Mouse (Mus musculus): ENCODE measurements around the gene Etfa. TPM values are rescaled to one million over a fixed set of nuclear protein-coding genes. Genes with fewer than 3 reads are reported as not detected.

Gene Etfa
- 10 to 100 TPM; 36.5 to 43.5 TPM for total RNA-seq (2021)
- long read RNA-seq, experiment 1, transcript Etfa-201 (12 exons, 1,392 nt): major isoform, 25 of 27 reads
- long read RNA-seq, experiment 1, partial matches to known transcripts: 1 of 27 reads
- long read RNA-seq, experiment 1, other reads (novel, unspliced or antisense): 1 of 27 reads
- long read RNA-seq, experiment 2, transcript Etfa-201 (12 exons, 1,392 nt): major isoform, 19 of 28 reads
- long read RNA-seq, experiment 2, partial matches to known transcripts: 2 of 28 reads
- long read RNA-seq, experiment 2, other reads (novel, unspliced or antisense): 7 of 28 reads

- intact Hi-C loops (cut with DNase I): no loop called here
- H3K27ac ChIP-seq: peak within 1 kb of the TSS; percentile 93
- DNase-seq (ENCODE audit: extremely low spot score in 1 of 2, low spot score in 2 of 2): peak; percentile 90 to 93
- peak within 1 kb of the TSS; percentile 92 for H3K4me3 ChIP-seq
- no peak for TF ChIP-seq CTCF (IDR thresholded peaks at IDR 0.05)
These were observed at the start of gene Etfa for GRCm38 (mm10) chr9:55512027-55512543. TSS of gene Etfa (minus strand) at chr9:55512243.

GRCm38 (mm10) chr9:55560960-55561359, 48.9 kb upstream of the Etfa start:
- DNase-seq (ENCODE audit: extremely low spot score in 1 of 2, low spot score in 2 of 2): no peak
- no peak overlapping the region for H3K27ac ChIP-seq
- TF ChIP-seq CTCF (IDR thresholded peaks at IDR 0.05): no peak
- H3K4me3 ChIP-seq: no peak overlapping the region
- intact Hi-C loops (cut with DNase I): no loop called here

- intact Hi-C loops (cut with DNase I): no loop called here
- no peak overlapping the region for H3K27ac ChIP-seq
- H3K4me3 ChIP-seq: no peak overlapping the region
- TF ChIP-seq CTCF (IDR thresholded peaks at IDR 0.05): no peak
- DNase-seq (ENCODE audit: extremely low spot score in 1 of 2, low spot score in 2 of 2): no peak
These were observed 42.9 kb upstream of the Etfa start for GRCm38 (mm10) chr9:55554986-55555385.

- DNase-seq (ENCODE audit: extremely low spot score in 1 of 2, low spot score in 2 of 2): no peak
- TF ChIP-seq CTCF (IDR thresholded peaks at IDR 0.05): no peak; the same call in 1 of the 2 replicates
- H3K4me3 ChIP-seq: no peak overlapping the region
- H3K27ac ChIP-seq: no peak overlapping the region
- intact Hi-C loops (cut with DNase I): loop anchor here (10.0 kb wide), 1 partner anchor 225 kb away; the partner anchor contains the start of genes Nrg4 and Tmem266
These were observed 37.4 kb upstream of the Etfa start for GRCm38 (mm10) chr9:55549302-55549890.

- DNase-seq (ENCODE audit: extremely low spot score in 1 of 2, low spot score in 2 of 2): no peak
- intact Hi-C loops (cut with DNase I): loop anchor here (10.0 kb wide), 1 partner anchor 224 kb away; the partner anchor contains the start of genes Nrg4 and Tmem266
- Histone ChIP-seq H3K27ac (no peak overlapping the region), H3K4me3 (no peak overlapping the region)
- TF ChIP-seq CTCF (IDR thresholded peaks at IDR 0.05): no peak
These were observed 36.8 kb upstream of the Etfa start for GRCm38 (mm10) chr9:55548871-55549270.

- TF ChIP-seq CTCF (IDR thresholded peaks at IDR 0.05): no peak
- Histone ChIP-seq H3K27ac (no peak overlapping the region), H3K4me3 (no peak overlapping the region)
- DNase-seq (ENCODE audit: extremely low spot score in 1 of 2, low spot score in 2 of 2): no peak
- intact Hi-C loops (cut with DNase I): loop anchor here (10.0 kb wide), 1 partner anchor 222 kb away; the partner anchor contains the start of genes Nrg4 and Tmem266
These were observed 34.4 kb upstream of the Etfa start for GRCm38 (mm10) chr9:55546176-55547010.

GRCm38 (mm10) chr9:55545556-55546175, 33.6 kb upstream of the Etfa start:
- intact Hi-C loops (cut with DNase I): loop anchor here (10.0 kb wide), 1 partner anchor 221 kb away; the partner anchor contains the start of genes Nrg4 and Tmem266
- DNase-seq (ENCODE audit: extremely low spot score in 1 of 2, low spot score in 2 of 2): no peak
- H3K4me3 ChIP-seq: no peak overlapping the region
- no peak for TF ChIP-seq CTCF (IDR thresholded peaks at IDR 0.05)
- H3K27ac ChIP-seq: no peak overlapping the region

- no peak overlapping the region for H3K27ac ChIP-seq
- intact Hi-C loops (cut with DNase I): loop anchor here (10.0 kb wide), 1 partner anchor 220 kb away; the partner anchor contains the start of genes Nrg4 and Tmem266
- DNase-seq (ENCODE audit: extremely low spot score in 1 of 2, low spot score in 2 of 2): no peak
- no peak overlapping the region for H3K4me3 ChIP-seq
- no peak for TF ChIP-seq CTCF (IDR thresholded peaks at IDR 0.05)
These were observed 33.0 kb upstream of the Etfa start for GRCm38 (mm10) chr9:55544861-55545555.

GRCm38 (mm10) chr9:55543703-55544401, 31.8 kb upstream of the Etfa start:
- no peak for TF ChIP-seq CTCF (IDR thresholded peaks at IDR 0.05)
- no peak overlapping the region for H3K27ac ChIP-seq
- DNase-seq (ENCODE audit: extremely low spot score in 1 of 2, low spot score in 2 of 2): peak in 1 of 2 experiments; percentile 35
- intact Hi-C loops (cut with DNase I): loop anchor here (10.0 kb wide), 1 partner anchor 219 kb away; the partner anchor contains the start of genes Nrg4 and Tmem266
- no peak overlapping the region for H3K4me3 ChIP-seq

GRCm38 (mm10) chr9:55543336-55543702, 31.3 kb upstream of the Etfa start:
- DNase-seq (ENCODE audit: extremely low spot score in 1 of 2, low spot score in 2 of 2): peak in 1 of 2 experiments; percentile 24
- no peak overlapping the region for H3K27ac ChIP-seq
- no peak for TF ChIP-seq CTCF (IDR thresholded peaks at IDR 0.05)
- intact Hi-C loops (cut with DNase I): loop anchor here (10.0 kb wide), 1 partner anchor 219 kb away; the partner anchor contains the start of genes Nrg4 and Tmem266
- H3K4me3 ChIP-seq: no peak overlapping the region
